ENCODE assay signal across 7 mouse cellular contexts in genomic region chr15:83305192-83305921, GRCm38 (mm10). TPM values are rescaled to one million over a fixed set of nuclear protein-coding genes. Genes with fewer than 3 reads are reported as not detected.
A peak's percentile ranks its signal among the peaks of the same experiment; 100 is the strongest.
DNase-seq lines count a peak whose midpoint lies in the region; ATAC-seq and TF ChIP-seq lines count a peak whose summit lies in the region.

No protein-coding gene starts in this region.

- no peak for DNase-seq in ES-E14 (ENCODE audit: low read depth, low spot score)
- DNase-seq in embryo, embryonic 10.5 days (ENCODE audit: low spot score), result peak; percentile 27
- DNase-seq in hindbrain, postnatal 0 days (ENCODE audit: low spot score), result peak; percentile 34
- DNase-seq in lung, adult 2 months, result peak; percentile 56
- DNase-seq in spleen, postnatal 10 days (ENCODE audit: low spot score in 2 of 2), result no peak
- DNase-seq in natural killer cell, adult 2 months (ENCODE audit: low spot score in 2 of 2), result no peak

- in situ Hi-C loops in ES-E14 (cut with MboI; ENCODE audit: low sequenced_read_pairs in 2 of 2, unreplicated experiment in 2 of 2), result no loop called here

- TF ChIP-seq POLR2A in lung, adult 2 months (IDR thresholded peaks at IDR 0.05; ENCODE audit: borderline replicate concordance, extremely low read depth, low read depth, low read length), result no peak; the same call in 1 of the 2 replicates

- no peak overlapping the region for H3K9ac ChIP-seq in ES-E14 (ENCODE audit: insufficient read depth, low read depth, low read length, poor library complexity, severe bottlenecking)
- H3K9ac ChIP-seq in hindbrain, postnatal 0 days (replicated peaks; ENCODE audit: low read length), result no peak overlapping the region

- H3K4me3 ChIP-seq in E14TG2a.4 (replicated peaks; ENCODE audit: low read length), result peak overlapping the region; percentile 61
- no peak overlapping the region for H3K4me3 ChIP-seq in ES-E14 (ENCODE audit: insufficient read depth in 1 of 2, low read depth in 1 of 2, low read length in 2 of 2, poor library complexity in 1 of 2, severe bottlenecking in 1 of 2)
- H3K4me3 ChIP-seq in hindbrain, postnatal 0 days (ENCODE audit: low read length), result no peak overlapping the region
- no peak overlapping the region for H3K4me3 ChIP-seq in lung, adult 2 months (replicated peaks; ENCODE audit: extremely low read depth, low read depth, low read length)

- whole genome bisulfite sequencing in hindbrain, postnatal 0 days, result 33% methylated on average over 12 of the region's 12 CpGs
- WGBS in lung, adult 2 months, result 53% methylated on average over 12 of the region's 12 CpGs

- peak; percentile 51; the same call in 1 of the 2 replicates for ATAC-seq in hindbrain, postnatal 0 days

- no peaks in the 10 kb centered on the region for H3K27me3 ChIP-seq in E14TG2a.4 (ENCODE audit: insufficient read depth, low read length)
- H3K27me3 ChIP-seq in hindbrain, postnatal 0 days (ENCODE audit: insufficient read depth, low read length), result no peaks in the 10 kb centered on the region

- H3K4me2 ChIP-seq in hindbrain, postnatal 0 days (ENCODE audit: low read depth, low read length), result no peak overlapping the region

- H3K27ac ChIP-seq in ES-E14 (ENCODE audit: insufficient read depth, low read depth, low read length, poor library complexity, severe bottlenecking), result no peak overlapping the region; the same call in 1 of the 2 replicates
- H3K27ac ChIP-seq in hindbrain, postnatal 0 days, result peak overlapping the region; percentile 43; the same call in 1 of the 2 replicates

- H3K36me3 ChIP-seq in E14TG2a.4 (ENCODE audit: insufficient read depth, low read length), result peaks cover 33% of the 10 kb centered on the region
- no peaks in the 10 kb centered on the region for H3K36me3 ChIP-seq in ES-E14 (ENCODE audit: control insufficient read depth, insufficient read depth, low read length, poor library complexity, severe bottlenecking)
- peaks cover 19% of the 10 kb centered on the region; the same call in 1 of the 2 replicates for H3K36me3 ChIP-seq in hindbrain, postnatal 0 days (ENCODE audit: insufficient read depth, low read length)

- H3K9me3 ChIP-seq in E14TG2a.4 (ENCODE audit: low read length), result no peaks in the 10 kb centered on the region
- H3K9me3 ChIP-seq in ES-E14 (ENCODE audit: control insufficient read depth, insufficient read depth, low read depth, low read length), result no peaks in the 10 kb centered on the region
- no peaks in the 10 kb centered on the region for H3K9me3 ChIP-seq in hindbrain, postnatal 0 days (ENCODE audit: low read length)

- no peak for TF ChIP-seq CTCF in E14TG2a.4 (conservative IDR thresholded peaks at IDR 0.05; ENCODE audit: low read length)
- TF ChIP-seq CTCF in hindbrain, postnatal 0 days (IDR thresholded peaks at IDR 0.05; ENCODE audit: low read depth), result no peak
- TF ChIP-seq CTCF in lung, adult 2 months (IDR thresholded peaks at IDR 0.05; ENCODE audit: insufficient read depth, low read length), result no peak

- peaks cover 71% of the 10 kb centered on the region for H3K4me1 ChIP-seq in E14TG2a.4 (replicated peaks; ENCODE audit: low read depth, low read length)
- peaks cover 1 to 13% of the 10 kb centered on the region in 2 experiments; a peak in 3 of 4 replicates for H3K4me1 ChIP-seq in ES-E14 (ENCODE audit: control insufficient read depth in 2 of 2, insufficient read depth in 2 of 2, low read length in 2 of 2, poor library complexity in 1 of 2)
- no peaks in the 10 kb centered on the region; the same call in 1 of the 2 replicates for H3K4me1 ChIP-seq in hindbrain, postnatal 0 days (ENCODE audit: insufficient read depth, low read length)
- H3K4me1 ChIP-seq in lung, adult 2 months (ENCODE audit: control insufficient read depth, insufficient read depth, low read length), result peaks cover 30% of the 10 kb centered on the region

TF ChIP-seq in ES-E14, 5 proteins besides CTCF, POLR2A, EP300 and RAD21:
- TF ChIP-seq ZNF384 (IDR thresholded peaks at IDR 0.05; ENCODE audit: low read depth, low read length), result peak; percentile 64; the same call in 1 of the 2 replicates
- TF ChIP-seq MAFK (IDR thresholded peaks at IDR 0.05; ENCODE audit: insufficient read depth, low read depth, low read length), result no peak
- TF ChIP-seq HCFC1 (IDR thresholded peaks at IDR 0.05; ENCODE audit: borderline replicate concordance, insufficient read depth, low read length), result no peak

RNA-seq across cellular contexts. Expression of gene Arfgap3, which starts 44.7 kb away (rescaled TPM):
- total RNA-seq in ES-E14 (2012; rRNA removed), result 10.8 and 13.5 TPM in 2 replicates
- 49.6 and 59.3 TPM in 2 replicates for total RNA-seq in hindbrain, postnatal 0 days (2014; rRNA removed)
- polyA plus RNA-seq in hindbrain, postnatal 0 days (2015; fragmentation: Nextera tagmentation; extraction: Ambion mirVana), result 31.0 and 33.4 TPM in 2 replicates
- 27.2 and 31.1 TPM in 2 replicates for polyA plus RNA-seq in lung, adult 2 months (2012; rRNA removed)

RNA-seq across cellular contexts. Expression of gene A4galt, which starts 53.8 kb away (rescaled TPM):
- 22.7 and 30.9 TPM in 2 replicates for total RNA-seq in ES-E14 (2012; rRNA removed)
- 7.1 and 14.8 TPM in 2 replicates for total RNA-seq in hindbrain, postnatal 0 days (2014; rRNA removed)
- polyA plus RNA-seq in hindbrain, postnatal 0 days (2015; fragmentation: Nextera tagmentation; extraction: Ambion mirVana), result 6.7 and 7.1 TPM in 2 replicates
- polyA plus RNA-seq in lung, adult 2 months (2012; rRNA removed), result 42.6 and 74.6 TPM in 2 replicates

Comparison
In these comparisons a context has a peak if more than half of its experiments do, and no peak if none do; other contexts are left out.
1. DNase-seq: peak in embryo, embryonic 10.5 days (single experiment), hindbrain, postnatal 0 days (single experiment) and lung, adult 2 months (single experiment); none in ES-E14 (single experiment), spleen, postnatal 10 days (0 of 2) and natural killer cell, adult 2 months (0 of 2).